Mouse (Mus musculus): Measurements from ENCODE around the gene Slc12a7. TPM values are rescaled to one million over a fixed set of nuclear protein-coding genes. Genes with fewer than 3 reads are reported as not detected.

Slc12a7 gene
- polyA plus RNA-seq, 1 experiment from 2014 or later: 19.7 TPM

- WGBS: 73% methylated on average over 3 of the region's 3 CpGs
- no peak for TF ChIP-seq CTCF (IDR thresholded peaks at IDR 0.05; ENCODE audit: low read depth)
Measured at GRCm38 (mm10) chr13:73759596-73759995, 26.7 kb downstream of the Slc12a7 start.

GRCm38 (mm10) chr13:73760126-73760525, 27.2 kb downstream of the Slc12a7 start:
- Histone ChIP-seq H3K27ac (ENCODE audit: low read depth) (no peak overlapping the region), H3K4me3 (ENCODE audit: low read depth, low read length) (no peak overlapping the region), H3K36me3 (ENCODE audit: insufficient read depth) (no peaks in the 10 kb centered on the region), H3K9me3 (ENCODE audit: low read depth, low read length) (no peaks in the 10 kb centered on the region), H3K27me3 (ENCODE audit: insufficient read depth, low read length) (no peaks in the 10 kb centered on the region), H3K4me1 (ENCODE audit: insufficient read depth) (peaks cover 7% of the 10 kb centered on the region), H3K4me2 (no peak overlapping the region), H3K9ac (no peak overlapping the region)
- DNase-seq (no peak), ATAC-seq (ENCODE audit: insufficient read depth) (no peak)
- 83% methylated on average over 3 of the region's 3 CpGs for WGBS
- no peak for TF ChIP-seq CTCF (IDR thresholded peaks at IDR 0.05; ENCODE audit: low read depth)

More at GRCm38 (mm10) chr13:73759596-73759995, 26.7 kb downstream of the Slc12a7 start:
- no peak overlapping the region for H3K27ac ChIP-seq (ENCODE audit: low read depth)
- 0 out of 2 replicates have a peak, but pooled peaks cover 1% of the 10 kb centered on the region for H3K4me1 ChIP-seq (ENCODE audit: insufficient read depth)
- no peaks in the 10 kb centered on the region for H3K36me3 ChIP-seq (ENCODE audit: insufficient read depth)
- H3K4me3 ChIP-seq (ENCODE audit: low read depth, low read length): no peak overlapping the region
- no peak overlapping the region for H3K9ac ChIP-seq
- no peaks in the 10 kb centered on the region for H3K27me3 ChIP-seq (ENCODE audit: insufficient read depth, low read length)
- H3K4me2 ChIP-seq: no peak overlapping the region
- H3K9me3 ChIP-seq (ENCODE audit: low read depth, low read length): no peaks in the 10 kb centered on the region
- no peak for ATAC-seq (ENCODE audit: insufficient read depth)
- DNase-seq: no peak

DNA sequence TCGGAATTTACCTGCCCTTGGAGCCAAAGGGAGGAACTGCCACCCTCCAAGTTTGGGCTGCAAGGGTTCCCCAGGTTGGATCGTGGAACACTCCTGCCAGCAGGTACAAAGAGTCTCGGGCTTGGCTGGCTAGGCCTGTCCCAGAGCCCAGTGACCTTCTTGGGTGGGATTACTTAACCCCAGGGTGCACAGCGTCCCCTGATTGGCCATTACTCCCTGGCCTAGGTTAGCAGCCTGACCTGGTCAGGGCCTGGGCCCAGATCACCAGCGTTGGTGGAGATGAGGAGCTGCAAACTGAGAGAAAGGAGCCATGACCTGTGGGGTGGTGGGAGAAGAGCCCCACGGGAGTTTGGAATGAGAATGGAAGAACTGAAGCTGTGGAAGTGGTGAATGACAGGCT, 30.0 kb downstream of the Slc12a7 start:
- Histone ChIP-seq H3K9me3 (ENCODE audit: low read depth, low read length) (no peaks in the 10 kb centered on the region), H3K27me3 (ENCODE audit: insufficient read depth, low read length) (no peaks in the 10 kb centered on the region), H3K4me3 (ENCODE audit: low read depth, low read length) (peak overlapping the region; percentile 65), H3K9ac (peak overlapping the region; percentile 79; the same call in 1 of the 2 replicates), H3K36me3 (ENCODE audit: insufficient read depth) (no peaks in the 10 kb centered on the region), H3K4me1 (ENCODE audit: insufficient read depth) (peaks cover 7% of the 10 kb centered on the region), H3K4me2 (peak overlapping the region; percentile 96), H3K27ac (ENCODE audit: low read depth) (peak overlapping the region; percentile 8; the same call in 1 of the 2 replicates)
- ATAC-seq (ENCODE audit: insufficient read depth) (no peak), DNase-seq (no peak)
- 38% methylated on average over 6 of the region's 6 CpGs for WGBS
- TF ChIP-seq CTCF (IDR thresholded peaks at IDR 0.05; ENCODE audit: low read depth): no peak

GRCm38 (mm10) chr13:73763439-73764255, 30.8 kb downstream of the Slc12a7 start:
- peak; percentile 95 for DNase-seq
- Histone ChIP-seq H3K9ac (peak overlapping the region; percentile 79), H3K4me2 (peak overlapping the region; percentile 96), H3K4me3 (ENCODE audit: low read depth, low read length) (peak overlapping the region; percentile 65), H3K9me3 (ENCODE audit: low read depth, low read length) (no peaks in the 10 kb centered on the region), H3K27ac (ENCODE audit: low read depth) (peak overlapping the region; percentile 54; the same call in 1 of the 2 replicates), H3K27me3 (ENCODE audit: insufficient read depth, low read length) (no peaks in the 10 kb centered on the region), H3K36me3 (ENCODE audit: insufficient read depth) (no peaks in the 10 kb centered on the region; the same call in 1 of the 2 replicates), H3K4me1 (ENCODE audit: insufficient read depth) (peaks cover 7% of the 10 kb centered on the region)
- ATAC-seq (ENCODE audit: insufficient read depth): peak; percentile 92
- under 1% methylated on average over 62 of the region's 70 CpGs for WGBS
- 0 out of 2 replicates have a peak, but pooled peaks have one; percentile 9 for TF ChIP-seq CTCF (IDR thresholded peaks at IDR 0.05; ENCODE audit: low read depth)

DNA sequence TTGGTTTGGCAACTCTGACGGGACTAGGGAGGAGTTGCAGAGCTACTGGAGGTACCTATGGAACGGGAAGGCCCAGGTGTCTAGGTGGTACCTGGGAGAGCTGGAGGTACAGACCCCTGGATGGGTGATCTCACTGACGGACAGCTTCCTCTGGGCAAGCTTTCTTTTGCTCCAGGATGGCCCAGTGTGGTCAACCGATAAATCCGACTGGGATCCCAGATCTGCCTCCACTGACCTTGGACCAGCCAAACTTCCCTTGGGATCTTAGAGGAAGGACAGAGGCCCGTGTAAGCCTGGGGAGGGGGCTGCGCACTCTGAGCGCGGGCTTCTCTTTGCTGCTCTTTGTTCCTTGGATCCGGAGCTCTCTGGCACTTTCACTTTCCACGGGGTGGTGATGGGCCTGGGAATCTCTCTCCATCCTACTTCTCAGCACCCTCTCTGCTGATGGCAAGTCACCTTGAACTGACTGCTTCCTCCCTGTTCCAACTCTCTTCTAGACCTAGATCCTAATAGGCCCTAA, 31.4 kb downstream of the Slc12a7 start:
- DNase-seq: peak; percentile 58
- peak; percentile 2; the same call in 1 of the 2 replicates for ATAC-seq (ENCODE audit: insufficient read depth)
- Histone ChIP-seq H3K4me3 (ENCODE audit: low read depth, low read length) (peak overlapping the region; percentile 65), H3K9ac (peak overlapping the region; percentile 79), H3K27me3 (ENCODE audit: insufficient read depth, low read length) (no peaks in the 10 kb centered on the region), H3K27ac (ENCODE audit: low read depth) (peak overlapping the region; percentile 54; the same call in 1 of the 2 replicates), H3K36me3 (ENCODE audit: insufficient read depth) (no peaks in the 10 kb centered on the region; the same call in 1 of the 2 replicates), H3K9me3 (ENCODE audit: low read depth, low read length) (no peaks in the 10 kb centered on the region), H3K4me2 (peak overlapping the region; percentile 96), H3K4me1 (ENCODE audit: insufficient read depth) (peaks cover 7% of the 10 kb centered on the region)
- no peak for TF ChIP-seq CTCF (IDR thresholded peaks at IDR 0.05; ENCODE audit: low read depth)
- 3% methylated on average over 11 of the region's 11 CpGs for WGBS

- TF ChIP-seq CTCF (IDR thresholded peaks at IDR 0.05; ENCODE audit: low read depth): no peak
- no peak overlapping the region for H3K27ac ChIP-seq (ENCODE audit: low read depth)
- ATAC-seq (ENCODE audit: insufficient read depth) (no peak), DNase-seq (peak; percentile 14)
- peak overlapping the region; percentile 96 for H3K4me2 ChIP-seq
- H3K4me3 ChIP-seq (ENCODE audit: low read depth, low read length): peak overlapping the region; percentile 65; the same call in 1 of the 2 replicates
- H3K27me3 ChIP-seq (ENCODE audit: insufficient read depth, low read length): no peaks in the 10 kb centered on the region
- H3K4me1 ChIP-seq (ENCODE audit: insufficient read depth): peaks cover 7% of the 10 kb centered on the region
- H3K9me3 ChIP-seq (ENCODE audit: low read depth, low read length): no peaks in the 10 kb centered on the region
- WGBS: 52% methylated on average over 4 of the region's 4 CpGs
- peak overlapping the region; percentile 79; the same call in 1 of the 2 replicates for H3K9ac ChIP-seq
- H3K36me3 ChIP-seq (ENCODE audit: insufficient read depth): no peaks in the 10 kb centered on the region; the same call in 1 of the 2 replicates
Measured at GRCm38 (mm10) chr13:73765393-73765792, 32.5 kb downstream of the Slc12a7 start.

- Histone ChIP-seq H3K4me2 (no peak overlapping the region), H3K9me3 (ENCODE audit: low read depth, low read length) (no peaks in the 10 kb centered on the region), H3K9ac (no peak overlapping the region), H3K27me3 (ENCODE audit: insufficient read depth, low read length) (no peaks in the 10 kb centered on the region), H3K36me3 (ENCODE audit: insufficient read depth) (no peaks in the 10 kb centered on the region; the same call in 1 of the 2 replicates), H3K27ac (ENCODE audit: low read depth) (no peak overlapping the region), H3K4me3 (ENCODE audit: low read depth, low read length) (no peak overlapping the region), H3K4me1 (ENCODE audit: insufficient read depth) (peaks cover 11% of the 10 kb centered on the region)
- TF ChIP-seq CTCF (IDR thresholded peaks at IDR 0.05; ENCODE audit: low read depth): no peak
- 71% methylated on average over 8 of the region's 8 CpGs for WGBS
- ATAC-seq (ENCODE audit: insufficient read depth): no peak
- DNase-seq: no peak
Measured at GRCm38 (mm10) chr13:73767224-73767623, 34.3 kb downstream of the Slc12a7 start.
